Mouse (Mus musculus) bone marrow macrophage, adult 2 months (primary cell): Measurements from ENCODE around the gene Pou2f3.

Experiments
- CTCF ChIP-seq: IDR thresholded peaks from 2 replicates; pipeline ENCODE4 v1.5.1; 2012; ENCODE audit warnings: low read depth, mild to moderate bottlenecking, low read length, moderate library complexity
- POLR2A ChIP-seq: IDR thresholded peaks from 2 replicates; pipeline ENCODE4 v1.6.1; 2012; ENCODE audit warnings: mild to moderate bottlenecking, low read depth, low read length, borderline replicate concordance

DNA sequence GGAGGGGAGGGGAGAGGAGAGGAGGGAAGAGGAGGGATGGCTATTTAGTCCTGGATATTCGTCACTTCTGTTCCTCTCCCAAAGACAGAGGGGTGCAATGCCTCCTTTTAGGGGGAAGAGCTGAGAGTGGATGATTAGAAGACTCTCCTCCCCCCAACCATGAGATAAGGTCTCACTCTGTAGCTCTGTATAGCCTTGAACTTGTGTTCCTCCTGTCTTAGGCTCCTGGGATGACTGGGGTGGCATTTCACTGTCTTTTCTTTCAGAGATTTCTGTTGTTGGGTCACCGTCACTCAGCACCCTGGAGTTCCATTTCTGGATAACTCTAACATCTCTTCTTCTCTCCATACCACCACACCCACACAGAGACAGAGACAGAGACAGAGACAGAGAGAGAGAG lies 28.0 kb upstream of the Pou2f3 start:
- TF ChIP-seq CTCF (no peak), POLR2A (no peak)
